Mouse (Mus musculus): ENCODE results near the gene Prrt3. TPM values are rescaled to one million over a fixed set of nuclear protein-coding genes. Genes with fewer than 3 reads are reported as not detected.

The Prrt3 gene
- polyA plus RNA-seq, 1 experiment = 0.22 TPM

- Histone ChIP-seq H3K4me2 (ENCODE audit: low read depth) (no peak within 1 kb of the TSS), H3K27me3 (ENCODE audit: control insufficient read depth, insufficient read depth, insufficient read length) (peaks cover 51% of the 10 kb centered on the region), H3K79me2 (ENCODE audit: control insufficient read depth, insufficient read depth) (no peaks in the 10 kb centered on the region), H3ac (ENCODE audit: control insufficient read depth, insufficient read length) (no peak within 1 kb of the TSS), H3K4me3 (no peak within 1 kb of the TSS), H3K36me3 (ENCODE audit: control insufficient read depth, insufficient read depth) (no peaks in the 10 kb centered on the region)
- no peak for TF ChIP-seq USF1 (IDR thresholded peaks at IDR 0.05; ENCODE audit: low read depth)
- no peak for TF ChIP-seq REST (IDR thresholded peaks at IDR 0.05; ENCODE audit: insufficient read depth, insufficient read length)
These were observed 43.7 kb downstream of the Prrt3 start, which contains the start of gene Il17re for GRCm38 (mm10) chr6:113457952-113458534. TSS of gene Il17re (plus strand) at chr6:113458484.

DNA sequence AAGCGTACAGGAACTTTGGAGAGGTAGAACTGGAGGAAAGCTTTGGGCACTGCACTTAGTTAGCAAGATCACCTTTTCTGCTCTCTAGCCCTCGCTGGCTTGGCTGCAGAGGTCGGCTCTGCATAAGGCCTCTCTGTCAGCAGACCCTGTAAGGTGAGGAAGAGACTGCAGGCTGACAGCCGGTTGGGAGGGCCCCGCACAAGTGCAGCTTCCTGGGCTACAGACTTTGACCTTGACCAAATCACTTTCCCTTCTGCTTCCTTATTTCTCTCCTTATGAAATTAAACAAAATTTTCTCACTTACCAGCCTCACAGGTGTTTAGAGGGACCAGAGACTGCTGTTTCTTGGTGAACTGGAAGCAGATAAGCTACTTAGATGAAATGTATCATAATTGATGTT lies 46.7 kb downstream of the Prrt3 start:
- TF ChIP-seq MAX (IDR thresholded peaks at IDR 0.05; ENCODE audit: low read depth) (no peak), POLR2AphosphoS2 (IDR thresholded peaks at IDR 0.05; ENCODE audit: insufficient read length, low read depth) (no peak), CEBPB (IDR thresholded peaks at IDR 0.05; ENCODE audit: insufficient read depth, poor library complexity, severe bottlenecking) (no peak), USF1 (IDR thresholded peaks at IDR 0.05; ENCODE audit: low read depth) (no peak), SRF (IDR thresholded peaks at IDR 0.05; ENCODE audit: control insufficient read depth, insufficient read length, low read depth) (no peak), E2F4 (IDR thresholded peaks at IDR 0.05; ENCODE audit: insufficient read depth) (no peak), MYOG (IDR thresholded peaks at IDR 0.05; ENCODE audit: control insufficient read depth in 1 of 3, insufficient read depth in 1 of 3, insufficient read length in 2 of 3, low read depth in 2 of 3) (no peak), MYOD1 (IDR thresholded peaks at IDR 0.05; ENCODE audit: control insufficient read depth in 1 of 3, insufficient read length in 2 of 3, low read depth in 2 of 3) (no peak), TCF3 (IDR thresholded peaks at IDR 0.05; ENCODE audit: insufficient read length, low read depth) (no peak), REST (IDR thresholded peaks at IDR 0.05; ENCODE audit: insufficient read depth, insufficient read length) (no peak), POLR2A (IDR thresholded peaks at IDR 0.05; ENCODE audit: insufficient read length, low read depth) (no peak), TCF12 (IDR thresholded peaks at IDR 0.05; ENCODE audit: insufficient read depth, poor library complexity, severe bottlenecking) (no peak)
- Histone ChIP-seq H3K4me2 (ENCODE audit: low read depth) (no peak overlapping the region), H3ac (ENCODE audit: control insufficient read depth, insufficient read length) (no peak overlapping the region), H3K4me3 (no peak overlapping the region), H3K27me3 (ENCODE audit: control insufficient read depth, insufficient read depth, insufficient read length) (peaks cover 29% of the 10 kb centered on the region), H3K36me3 (ENCODE audit: control insufficient read depth, insufficient read depth) (no peaks in the 10 kb centered on the region), H3K79me2 (ENCODE audit: control insufficient read depth, insufficient read depth) (no peaks in the 10 kb centered on the region)

GRCm38 (mm10) chr6:113451839-113452238 lies 49.9 kb downstream of the Prrt3 start:
- H3K4me3 ChIP-seq = no peak overlapping the region
- H3K27me3 ChIP-seq (ENCODE audit: control insufficient read depth, insufficient read depth, insufficient read length) = peaks cover under 1% of the 10 kb centered on the region
- H3ac ChIP-seq (ENCODE audit: control insufficient read depth, insufficient read length) = no peak overlapping the region
- TF ChIP-seq MAX (IDR thresholded peaks at IDR 0.05; ENCODE audit: low read depth) (no peak), MYOG (IDR thresholded peaks at IDR 0.05; ENCODE audit: control insufficient read depth in 1 of 3, insufficient read depth in 1 of 3, insufficient read length in 2 of 3, low read depth in 2 of 3) (no peak), TCF3 (IDR thresholded peaks at IDR 0.05; ENCODE audit: insufficient read length, low read depth) (no peak), REST (IDR thresholded peaks at IDR 0.05; ENCODE audit: insufficient read depth, insufficient read length) (no peak), USF1 (IDR thresholded peaks at IDR 0.05; ENCODE audit: low read depth) (no peak), POLR2A (IDR thresholded peaks at IDR 0.05; ENCODE audit: insufficient read length, low read depth) (no peak), POLR2AphosphoS2 (IDR thresholded peaks at IDR 0.05; ENCODE audit: insufficient read length, low read depth) (no peak), TCF12 (IDR thresholded peaks at IDR 0.05; ENCODE audit: insufficient read depth, poor library complexity, severe bottlenecking) (no peak), MYOD1 (IDR thresholded peaks at IDR 0.05; ENCODE audit: control insufficient read depth in 1 of 3, insufficient read length in 2 of 3, low read depth in 2 of 3) (no peak), CEBPB (IDR thresholded peaks at IDR 0.05; ENCODE audit: insufficient read depth, poor library complexity, severe bottlenecking) (no peak), SRF (IDR thresholded peaks at IDR 0.05; ENCODE audit: control insufficient read depth, insufficient read length, low read depth) (no peak), E2F4 (IDR thresholded peaks at IDR 0.05; ENCODE audit: insufficient read depth) (no peak)
- peak overlapping the region; percentile 30 for H3K4me2 ChIP-seq (ENCODE audit: low read depth)
- H3K36me3 ChIP-seq (ENCODE audit: control insufficient read depth, insufficient read depth) = peaks cover 12% of the 10 kb centered on the region
- no peaks in the 10 kb centered on the region for H3K79me2 ChIP-seq (ENCODE audit: control insufficient read depth, insufficient read depth)

- Histone ChIP-seq H3K27me3 (ENCODE audit: control insufficient read depth, insufficient read depth, insufficient read length) (no peaks in the 10 kb centered on the region), H3ac (ENCODE audit: control insufficient read depth, insufficient read length) (no peak overlapping the region), H3K4me3 (no peak overlapping the region), H3K4me2 (ENCODE audit: low read depth) (no peak overlapping the region), H3K36me3 (ENCODE audit: control insufficient read depth, insufficient read depth) (peaks cover 18% of the 10 kb centered on the region), H3K79me2 (ENCODE audit: control insufficient read depth, insufficient read depth) (peaks cover 17% of the 10 kb centered on the region)
- TF ChIP-seq MYOD1 (IDR thresholded peaks at IDR 0.05; ENCODE audit: control insufficient read depth in 1 of 3, insufficient read length in 2 of 3, low read depth in 2 of 3) (no peak), MAX (IDR thresholded peaks at IDR 0.05; ENCODE audit: low read depth) (no peak), SRF (IDR thresholded peaks at IDR 0.05; ENCODE audit: control insufficient read depth, insufficient read length, low read depth) (no peak), MYOG (IDR thresholded peaks at IDR 0.05; ENCODE audit: control insufficient read depth in 1 of 3, insufficient read depth in 1 of 3, insufficient read length in 2 of 3, low read depth in 2 of 3) (no peak), USF1 (IDR thresholded peaks at IDR 0.05; ENCODE audit: low read depth) (no peak), E2F4 (IDR thresholded peaks at IDR 0.05; ENCODE audit: insufficient read depth) (no peak)
These were observed 54.1 kb downstream of the Prrt3 start for GRCm38 (mm10) chr6:113447639-113448038.

DNA sequence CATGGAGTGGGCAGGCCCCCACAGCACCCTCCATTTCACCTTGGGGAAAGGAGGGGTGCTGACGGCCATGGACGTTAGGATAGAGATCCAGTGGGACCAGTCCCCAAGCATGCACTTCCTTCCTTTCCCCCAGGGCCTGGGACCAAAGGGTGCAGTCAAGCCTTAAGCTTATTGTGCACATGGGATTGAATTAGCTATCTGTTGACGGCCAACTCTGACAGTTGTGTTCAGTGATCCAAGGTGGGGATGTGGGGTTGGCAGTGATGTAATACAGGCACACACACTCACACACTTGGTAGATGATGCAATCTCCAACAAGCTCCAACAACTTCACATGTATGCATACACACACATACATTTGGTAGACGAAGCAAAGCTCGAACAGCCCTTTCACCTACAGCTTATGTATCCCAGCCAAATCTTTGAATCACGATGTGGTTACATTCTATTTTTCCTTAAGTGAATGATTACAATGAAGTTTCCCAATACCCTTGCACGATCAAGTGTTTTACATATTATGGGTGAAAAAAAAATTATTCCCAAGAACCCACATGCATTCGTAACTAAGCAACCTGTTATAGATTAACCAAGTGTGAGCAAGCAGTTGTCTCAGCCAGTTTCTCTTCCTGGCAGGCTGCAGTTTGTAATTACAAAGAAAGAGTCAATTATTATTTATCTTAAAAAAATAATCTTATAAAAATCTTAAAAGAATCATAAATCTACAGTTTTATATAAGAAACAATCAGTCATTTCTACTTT lies 57.3 kb downstream of the Prrt3 start:
- Histone ChIP-seq H3K79me2 (ENCODE audit: control insufficient read depth, insufficient read depth) (peaks cover 18% of the 10 kb centered on the region), H3ac (ENCODE audit: control insufficient read depth, insufficient read length) (no peak overlapping the region)

More for the DNA sequence above, 57.3 kb downstream of the Prrt3 start:
- Histone ChIP-seq H3K36me3 (ENCODE audit: control insufficient read depth, insufficient read depth) (peaks cover 18% of the 10 kb centered on the region), H3K27me3 (ENCODE audit: control insufficient read depth, insufficient read depth, insufficient read length) (no peaks in the 10 kb centered on the region), H3K4me2 (ENCODE audit: low read depth) (no peak overlapping the region), H3K4me3 (no peak overlapping the region)
- TF ChIP-seq CEBPB (IDR thresholded peaks at IDR 0.05; ENCODE audit: insufficient read depth, poor library complexity, severe bottlenecking) = peak; percentile 45; the same call in 1 of the 2 replicates
- no peak for TF ChIP-seq POLR2AphosphoS2 (IDR thresholded peaks at IDR 0.05; ENCODE audit: insufficient read length, low read depth)

Other genes with a start within 250 kb of the Prrt3 start
- 0.08 TPM for gene Cpne9, start 219.6 kb downstream of the Prrt3 start, polyA plus RNA-seq (2012; fragmentation: generic; extraction: Trizol)
- 15.0 TPM for gene Brpf1, start 194.8 kb downstream of the Prrt3 start, polyA plus RNA-seq (2012; fragmentation: generic; extraction: Trizol)
- gene Ogg1, start 175.0 kb downstream of the Prrt3 start, polyA plus RNA-seq (2012; fragmentation: generic; extraction: Trizol) = 11.8 TPM
- 44.5 TPM for gene Camk1, start 157.9 kb downstream of the Prrt3 start, polyA plus RNA-seq (2012; fragmentation: generic; extraction: Trizol)
- 32.1 TPM for gene Tada3, start 124.0 kb downstream of the Prrt3 start, polyA plus RNA-seq (2012; fragmentation: generic; extraction: Trizol)
- gene Arpc4, start 123.8 kb downstream of the Prrt3 start, polyA plus RNA-seq (2012; fragmentation: generic; extraction: Trizol) = 207 TPM
- 1.9 TPM for gene Ttll3, start 112.7 kb downstream of the Prrt3 start, polyA plus RNA-seq (2012; fragmentation: generic; extraction: Trizol)
- gene Rpusd3, start 82.6 kb downstream of the Prrt3 start, polyA plus RNA-seq (2012; fragmentation: generic; extraction: Trizol) = 11.7 TPM
- gene Cidec, start 66.2 kb downstream of the Prrt3 start, polyA plus RNA-seq (2012; fragmentation: generic; extraction: Trizol) = not detected
- gene Jagn1, start 59.4 kb downstream of the Prrt3 start, polyA plus RNA-seq (2012; fragmentation: generic; extraction: Trizol) = 92.7 TPM
- not detected for gene Il17re, start 43.4 kb downstream of the Prrt3 start, polyA plus RNA-seq (2012; fragmentation: generic; extraction: Trizol)
- 73.0 TPM for gene Il17rc, start 30.5 kb downstream of the Prrt3 start, polyA plus RNA-seq (2012; fragmentation: generic; extraction: Trizol)
- 78.2 TPM for gene Creld1, start 18.6 kb downstream of the Prrt3 start, polyA plus RNA-seq (2012; fragmentation: generic; extraction: Trizol)
- gene Emc3, start 29.7 kb upstream of the Prrt3 start, polyA plus RNA-seq (2012; fragmentation: generic; extraction: Trizol) = 86.5 TPM
- 2.3 TPM for gene Fancd2, start 29.8 kb upstream of the Prrt3 start, polyA plus RNA-seq (2012; fragmentation: generic; extraction: Trizol)
- 0.04 TPM for gene Fancd2os, start 98.8 kb upstream of the Prrt3 start, polyA plus RNA-seq (2012; fragmentation: generic; extraction: Trizol)
- gene Brk1, start 102.8 kb upstream of the Prrt3 start, polyA plus RNA-seq (2012; fragmentation: generic; extraction: Trizol) = 199 TPM
- 20.6 TPM for gene Vhl, start 122.0 kb upstream of the Prrt3 start, polyA plus RNA-seq (2012; fragmentation: generic; extraction: Trizol)
- gene Irak2, start 136.5 kb upstream of the Prrt3 start, polyA plus RNA-seq (2012; fragmentation: generic; extraction: Trizol) = 17.0 TPM
- 21.0 TPM for gene Tatdn2, start 195.1 kb upstream of the Prrt3 start, polyA plus RNA-seq (2012; fragmentation: generic; extraction: Trizol)
- gene Ghrl, start 217.9 kb upstream of the Prrt3 start, polyA plus RNA-seq (2012; fragmentation: generic; extraction: Trizol) = 0.35 TPM
- gene Sec13, start 238.8 kb upstream of the Prrt3 start, polyA plus RNA-seq (2012; fragmentation: generic; extraction: Trizol) = 229 TPM